Mouse (Mus musculus) heart, embryonic 15.5 days (tissue): ENCODE results near the gene Senp3. TPM values are rescaled to one million over a fixed set of nuclear protein-coding genes. Genes with fewer than 3 reads are reported as not detected.
A peak's percentile ranks its signal among the peaks of the same experiment; 100 is the strongest.
"Not testable (repeated sequence)": the region's sequence is repeated elsewhere in the genome, so short reads cannot be mapped to it uniquely, and the experiment has no call there.

ENCODE experiments used
- ATAC-seq: fragments of 200-750 bp; cut with Nextera tagmentation; replicated peaks from 2 replicates; pipeline ENCODE4 v1.8.0; 2017; ENCODE audit warnings: low read depth, moderate TSS enrichment; ENCODE audit not compliant: insufficient number of reproducible peaks, insufficient read depth, low FRiP score
- H3K27ac ChIP-seq: fragments of 300-500 bp; sonication (generic); 2 replicates; pipeline ENCODE4 v1.5.1; 2015; ENCODE audit warnings: mild to moderate bottlenecking, inconsistent platforms
- H3K27me3 ChIP-seq: fragments of 300-500 bp; sonication (generic); 2 replicates; pipeline ENCODE4 v1.6.1; 2015; ENCODE audit warnings: inconsistent platforms
- H3K36me3 ChIP-seq: fragments of 300-500 bp; sonication (generic); 2 replicates; pipeline ENCODE4 v1.6.1; 2015; ENCODE audit warnings: mild to moderate bottlenecking, inconsistent platforms
- H3K4me1 ChIP-seq: fragments of 300-500 bp; sonication (generic); replicated peaks from 2 replicates; pipeline ENCODE4 v1.6.1; 2015; ENCODE audit warnings: inconsistent platforms
- H3K4me2 ChIP-seq: fragments of 300-500 bp; sonication (generic); 2 replicates; pipeline ENCODE4 v1.6.1; 2015; ENCODE audit warnings: inconsistent platforms, mild to moderate bottlenecking, moderate library complexity
- H3K4me3 ChIP-seq: fragments of 300-500 bp; sonication (generic); 2 replicates; pipeline ENCODE4 v1.5.1; 2015; ENCODE audit warnings: mild to moderate bottlenecking, inconsistent platforms
- H3K9ac ChIP-seq: fragments of 300-500 bp; sonication (generic); 2 replicates; pipeline ENCODE4 v1.6.1; 2015; ENCODE audit warnings: mild to moderate bottlenecking, inconsistent platforms
- H3K9me3 ChIP-seq: fragments of 300-500 bp; sonication (generic); replicated peaks from 2 replicates; pipeline ENCODE4 v1.6.1; 2016; ENCODE audit warnings: inconsistent platforms
- WGBS: fragments of 180-500 bp; shearing (Covaris S2); methylation state at CpG from one replicate; pipeline ENCODE4 v1.1.7; 2015; ENCODE audit warnings: mixed read lengths; 5-methylcytosine and 5-hydroxymethylcytosine counted together
- microRNA counts: library from miRNA; unstranded; fragments of <30 nt; microRNA quantifications from one replicate; lab custom pipeline; 2016
- microRNA-seq: library from miRNA; unstranded; fragments of <30 nt; microRNA quantifications from one replicate; pipeline ENCODE4, GENCODE M21; 2016
- polyA plus RNA-seq: library from polyadenylated mRNA; unstranded; fragments of >200 nt; fragmentation: Nextera tagmentation; extraction: Ambion mirVana; gene quantifications from 2 replicates; pipeline ENCODE4 v1.2.1, GENCODE M21; 2015

The Senp3 gene
- polyA plus RNA-seq, 1 experiment from 2014 or later, result 47.1 TPM

DNA sequence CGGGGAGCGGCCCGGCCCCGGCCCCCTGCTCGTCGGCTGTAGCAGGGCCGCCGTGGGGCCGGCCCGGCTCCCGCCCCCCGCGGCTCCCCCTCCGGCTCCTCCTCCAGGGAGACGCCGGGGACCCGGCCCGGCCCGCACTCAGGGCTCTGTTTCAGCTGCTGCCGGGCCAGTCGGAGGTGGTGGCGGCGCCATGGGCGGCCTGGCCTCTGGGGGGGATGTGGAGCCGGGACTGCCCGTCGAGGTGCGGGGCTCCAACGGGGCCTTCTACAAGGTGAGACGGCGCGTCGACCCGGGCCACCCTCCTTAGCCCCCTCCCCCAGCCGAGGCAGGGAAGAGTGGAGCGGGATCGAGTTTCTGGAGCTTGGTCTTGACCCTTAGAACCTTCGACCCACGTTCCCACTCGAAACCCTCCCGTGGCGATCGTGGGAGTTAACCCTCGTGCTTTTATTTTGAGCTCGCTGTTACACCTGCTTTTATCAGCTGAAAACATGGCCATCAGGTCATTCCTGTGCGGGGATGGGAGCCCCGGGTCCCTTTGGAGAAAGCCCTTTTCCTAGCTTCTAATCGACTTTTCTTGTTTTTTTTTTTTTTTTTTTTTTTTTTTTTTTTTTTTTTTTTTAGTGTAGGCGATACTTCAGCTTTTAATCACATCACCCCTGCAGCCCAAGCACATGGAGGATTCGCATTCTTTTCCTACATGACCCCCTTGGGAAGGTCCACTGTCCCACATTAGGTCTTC, 48.6 kb downstream of the Senp3 start:
- WGBS, result under 1% methylated on average over 36 of the region's 50 CpGs
- H3K27me3 ChIP-seq, result no peaks in the 10 kb centered on the region
- peak overlapping the region; percentile 96 for H3K27ac ChIP-seq
- ATAC-seq, result peak; percentile 56
- peak overlapping the region; percentile 89 for H3K9ac ChIP-seq
- no peaks in the 10 kb centered on the region for H3K9me3 ChIP-seq
- H3K4me2 ChIP-seq, result peak overlapping the region; percentile 65
- H3K36me3 ChIP-seq, result 0 out of 2 replicates have a peak, but pooled peaks cover 4% of the 10 kb centered on the region
- H3K4me3 ChIP-seq, result peak overlapping the region; percentile 92
- H3K4me1 ChIP-seq, result peaks cover 21% of the 10 kb centered on the region

DNA sequence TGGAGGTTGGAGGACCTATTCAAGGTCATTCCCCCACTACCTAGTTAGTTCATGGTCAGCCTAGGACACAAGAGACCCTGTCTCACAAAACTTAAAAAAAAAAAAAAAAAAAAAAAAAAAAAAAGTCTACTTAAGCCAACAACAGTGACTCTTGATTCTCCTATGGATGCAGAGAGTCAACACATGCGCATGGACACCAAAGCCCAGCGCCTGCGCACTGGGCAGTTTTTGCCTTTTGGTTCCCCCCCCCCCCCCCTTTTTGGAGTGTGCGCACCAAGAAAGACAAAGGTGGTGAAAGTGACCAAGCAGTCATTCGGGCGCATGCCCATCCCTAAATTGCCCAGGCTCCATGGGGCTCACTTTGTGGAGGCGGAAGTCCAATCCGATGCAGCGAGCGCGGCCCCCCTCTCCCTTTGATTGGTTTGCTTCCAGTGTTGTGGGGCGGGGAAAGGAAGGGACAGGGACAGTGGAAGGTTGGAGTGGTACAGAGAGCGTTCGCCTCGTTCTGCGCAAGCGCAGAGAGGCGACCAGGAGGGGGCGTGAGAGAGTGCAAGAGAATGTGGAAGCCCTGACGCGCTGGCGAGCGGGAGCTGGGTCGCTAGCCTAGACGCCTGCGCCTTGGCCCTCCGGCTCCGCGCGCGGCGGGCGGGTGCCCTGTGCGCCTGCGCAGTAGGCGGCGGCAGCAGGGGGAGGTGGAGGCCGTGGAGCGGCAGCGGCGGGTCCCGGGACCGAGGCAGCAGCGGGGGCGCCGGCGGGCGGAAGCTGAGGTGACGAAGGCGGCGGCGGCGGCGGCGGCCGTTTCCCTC, 49.4 kb downstream of the Senp3 start, which contains the start of gene Fxr2:
Gene Fxr2 (plus strand): TSS at position 707 of the 806 bp plus-strand sequence.
- ATAC-seq, result peak; percentile 99
- WGBS, result under 1% methylated on average over 52 of the region's 56 CpGs
- H3K4me2 ChIP-seq, result peak within 1 kb of the TSS; percentile 65
- peak within 1 kb of the TSS; percentile 96 for H3K27ac ChIP-seq
- peak within 1 kb of the TSS; percentile 89 for H3K9ac ChIP-seq
- H3K27me3 ChIP-seq, result no peaks in the 10 kb centered on the region
- H3K9me3 ChIP-seq, result no peaks in the 10 kb centered on the region
- peak within 1 kb of the TSS; percentile 92 for H3K4me3 ChIP-seq
- H3K4me1 ChIP-seq, result peaks cover 21% of the 10 kb centered on the region
- H3K36me3 ChIP-seq, result 0 out of 2 replicates have a peak, but pooled peaks cover 4% of the 10 kb centered on the region

DNA sequence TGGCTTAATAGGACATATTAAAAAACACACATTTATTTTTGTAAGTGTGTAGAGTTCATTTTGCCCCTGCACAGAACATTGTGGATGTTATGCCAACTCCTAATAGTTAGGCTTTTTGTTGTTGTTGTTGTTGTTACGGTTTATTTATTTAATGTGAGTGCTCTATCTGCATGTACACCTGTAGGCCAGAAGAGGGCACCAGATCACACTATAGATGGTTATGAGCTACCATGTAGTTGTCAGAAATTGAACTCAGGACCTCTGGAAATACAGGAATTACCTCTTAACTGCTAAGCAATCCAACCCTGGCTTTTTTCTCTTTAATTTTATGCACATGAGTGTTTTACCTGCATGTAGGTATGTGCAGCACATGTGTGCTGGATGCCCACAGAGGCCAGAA, 52.1 kb downstream of the Senp3 start:
- Histone ChIP-seq H3K9ac (no peak overlapping the region), H3K4me3 (no peak overlapping the region), H3K4me1 (peaks cover 12% of the 10 kb centered on the region), H3K27ac (no peak overlapping the region), H3K36me3 (no peaks in the 10 kb centered on the region), H3K4me2 (no peak overlapping the region), H3K27me3 (no peaks in the 10 kb centered on the region), H3K9me3 (no peaks in the 10 kb centered on the region)
- 60% methylated on average over 1 of the region's 1 CpGs for WGBS
- ATAC-seq, result no peak

DNA sequence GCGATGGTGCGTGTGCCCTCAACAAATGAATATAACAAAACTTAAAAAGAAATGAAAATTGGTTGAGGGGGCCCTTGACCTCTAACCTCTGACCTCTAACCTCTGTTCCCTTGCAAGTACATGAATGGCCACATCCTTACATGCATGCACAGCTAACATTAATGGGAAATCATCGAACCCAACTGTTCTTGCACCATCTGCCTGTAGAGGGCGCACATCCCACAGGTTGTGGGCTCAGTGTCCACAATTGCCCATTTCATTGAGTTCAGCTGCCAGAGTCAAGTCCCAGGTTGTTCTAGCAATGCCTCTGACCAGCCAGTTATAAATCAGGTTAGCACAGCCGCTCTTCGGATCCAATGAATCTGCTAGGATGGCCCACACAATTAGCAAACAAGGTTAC, 53.6 kb downstream of the Senp3 start:
- Histone ChIP-seq H3K9ac (no peak overlapping the region), H3K36me3 (no peaks in the 10 kb centered on the region), H3K4me1 (peaks cover 2% of the 10 kb centered on the region; the same call in 1 of the 2 replicates), H3K27ac (no peak overlapping the region), H3K4me3 (no peak overlapping the region), H3K4me2 (no peak overlapping the region), H3K27me3 (no peaks in the 10 kb centered on the region), H3K9me3 (no peaks in the 10 kb centered on the region)
- 36% methylated on average over 6 of the region's 6 CpGs for WGBS
- no peak for ATAC-seq

DNA sequence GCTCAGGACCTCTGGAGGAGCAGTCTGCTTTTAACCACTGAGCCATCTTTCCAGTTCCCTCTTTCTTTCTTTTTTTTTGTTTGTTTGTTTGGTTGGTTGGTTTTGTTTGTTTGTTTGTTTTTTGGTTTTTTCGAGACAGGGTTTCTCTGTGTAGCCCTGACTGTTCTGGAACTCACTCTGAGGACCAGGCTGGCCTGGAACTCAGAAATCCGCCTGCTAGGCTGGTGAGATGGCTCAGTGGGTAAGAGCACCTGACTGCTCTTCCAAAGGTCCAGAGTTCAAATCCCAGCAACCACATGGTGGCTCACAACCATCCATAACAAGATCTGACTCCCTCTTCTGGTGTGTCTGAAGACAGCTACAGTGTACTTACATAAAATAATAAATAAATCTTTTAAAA, 57.5 kb downstream of the Senp3 start:
- not testable (repeated sequence) for H3K36me3 ChIP-seq, H3K9ac ChIP-seq, ATAC-seq, H3K27me3 ChIP-seq, H3K27ac ChIP-seq, H3K4me2 ChIP-seq, H3K4me3 ChIP-seq, H3K9me3 ChIP-seq
- peaks cover 12% of the 10 kb centered on the region for H3K4me1 ChIP-seq
- WGBS, result 92% methylated on average over 2 of the region's 2 CpGs

MicroRNAs encoded within 50 kb of the gene (microRNA counts, 519-probe panel; counts per million panel counts)
- microRNA mmu-miR-1934 (lab: Ali Mortazavi, UCI) (not detected), microRNA mmu-miR-467f (lab: Ali Mortazavi, UCI) (2,381 counts per million, percentile 45 among the panel's probes with 10 or more counts)

Small RNA genes lying within 50 kb of the gene (microRNA-seq; reads per million reads assigned to microRNA genes)
- gene Mir1934, result 5.3 reads per million, percentile 19 among the genes with 10 or more reads in this experiment
- gene Mir467f, result not detected

Other genes with a start within 250 kb of the Senp3 start
- gene Dnah2, start 133.0 kb downstream of the Senp3 start, polyA plus RNA-seq, result 0.21 and 0.42 TPM in 2 replicates
- 53.8 and 59.7 TPM in 2 replicates for gene Efnb3, start 121.9 kb downstream of the Senp3 start, polyA plus RNA-seq
- 13.3 and 17.0 TPM in 2 replicates for gene Wrap53, start 101.8 kb downstream of the Senp3 start, polyA plus RNA-seq
- 59.4 and 88.1 TPM in 2 replicates for gene Trp53, start 101.7 kb downstream of the Senp3 start, polyA plus RNA-seq
- 24.2 and 24.5 TPM in 2 replicates for gene Atp1b2, start 76.1 kb downstream of the Senp3 start, polyA plus RNA-seq
- 0.29 TPM in 1 of 2 replicates, not detected in the other for gene Shbg, start 64.2 kb downstream of the Senp3 start, polyA plus RNA-seq
- gene Sat2, start 60.1 kb downstream of the Senp3 start, polyA plus RNA-seq, result 14.3 and 16.7 TPM in 2 replicates
- 22.9 and 28.5 TPM in 2 replicates for gene Fxr2, start 49.1 kb downstream of the Senp3 start, polyA plus RNA-seq
- gene Sox15, start 26.8 kb downstream of the Senp3 start, polyA plus RNA-seq, result 0.22 TPM in 1 of 2 replicates, not detected in the other
- gene Mpdu1, start 19.4 kb downstream of the Senp3 start, polyA plus RNA-seq, result 38.8 and 48.1 TPM in 2 replicates
- gene Cd68, start 15.9 kb downstream of the Senp3 start, polyA plus RNA-seq, result 8.7 and 18.6 TPM in 2 replicates
- gene Eif4a1, start 9.7 kb downstream of the Senp3 start, polyA plus RNA-seq, result 310 and 340 TPM in 2 replicates
- gene Tnfsf13, start 3.7 kb upstream of the Senp3 start, polyA plus RNA-seq, result 0.54 and 0.99 TPM in 2 replicates
- gene Tnfsf12, start 13.8 kb upstream of the Senp3 start, polyA plus RNA-seq, result 7.3 and 8.9 TPM in 2 replicates
- 2.9 and 4.2 TPM in 2 replicates for gene Tnfsfm13, start 14.0 kb upstream of the Senp3 start, polyA plus RNA-seq
- 10.9 and 18.3 TPM in 2 replicates for gene Polr2a, start 76.6 kb upstream of the Senp3 start, polyA plus RNA-seq
- gene Slc35g3, start 79.9 kb upstream of the Senp3 start, polyA plus RNA-seq, result 0.16 and 0.48 TPM in 2 replicates
- gene Zbtb4, start 83.8 kb upstream of the Senp3 start, polyA plus RNA-seq, result 3.1 and 3.8 TPM in 2 replicates
- gene Chrnb1, start 113.9 kb upstream of the Senp3 start, polyA plus RNA-seq, result 5.4 and 7.5 TPM in 2 replicates
- gene Fgf11, start 119.8 kb upstream of the Senp3 start, polyA plus RNA-seq, result 1.8 and 2.9 TPM in 2 replicates
- gene Tmem102, start 123.5 kb upstream of the Senp3 start, polyA plus RNA-seq, result 1.1 and 2.6 TPM in 2 replicates
- not detected in 2 replicates for gene Gm39566, start 133.2 kb upstream of the Senp3 start, polyA plus RNA-seq
- not detected in 2 replicates for gene Spem2, start 136.4 kb upstream of the Senp3 start, polyA plus RNA-seq
- not detected in 2 replicates for gene Spem1, start 140.1 kb upstream of the Senp3 start, polyA plus RNA-seq
- 1.6 and 2.2 TPM in 2 replicates for gene Nlgn2, start 155.7 kb upstream of the Senp3 start, polyA plus RNA-seq
- 291 and 359 TPM in 2 replicates for gene Tmem256, start 156.4 kb upstream of the Senp3 start, polyA plus RNA-seq
- 68.5 and 81.4 TPM in 2 replicates for gene Plscr3, start 164.3 kb upstream of the Senp3 start, polyA plus RNA-seq
- gene Tnk1, start 176.6 kb upstream of the Senp3 start, polyA plus RNA-seq, result 0.31 and 0.80 TPM in 2 replicates
- not detected in 2 replicates for gene Tmem95, start 195.9 kb upstream of the Senp3 start, polyA plus RNA-seq
- 3.3 and 5.7 TPM in 2 replicates for gene Kctd11, start 199.3 kb upstream of the Senp3 start, polyA plus RNA-seq
- gene Acap1, start 213.5 kb upstream of the Senp3 start, polyA plus RNA-seq, result 4.5 and 14.8 TPM in 2 replicates
- gene 2810408A11Rik, start 218.9 kb upstream of the Senp3 start, polyA plus RNA-seq, result 3.7 and 5.8 TPM in 2 replicates
- gene Neurl4, start 219.0 kb upstream of the Senp3 start, polyA plus RNA-seq, result 5.2 and 7.0 TPM in 2 replicates
- 44.8 and 54.9 TPM in 2 replicates for gene Gps2, start 231.8 kb upstream of the Senp3 start, polyA plus RNA-seq
- gene Eif5a, start 239.9 kb upstream of the Senp3 start, polyA plus RNA-seq, result 975 and 1,130 TPM in 2 replicates